Mouse (Mus musculus) hindbrain, embryonic 14.5 days (tissue): Measurements from ENCODE around the gene Lrrc41. TPM values are rescaled to one million over a fixed set of nuclear protein-coding genes. Genes with fewer than 3 reads are reported as not detected.

Experiments
- ATAC-seq: fragments of 200-750 bp; cut with Nextera tagmentation; 2 replicates; pipeline ENCODE4 v1.8.0; 2017; ENCODE audit warnings: moderate number of reproducible peaks, mild to moderate bottlenecking, moderate TSS enrichment, moderate library complexity; ENCODE audit not compliant: low FRiP score
- DNase-seq: peaks from one replicate; pipeline ENCODE4 v3.0.0-alpha.2; 2015; ENCODE audit warnings: low spot score
- H3K27ac ChIP-seq: fragments of 300-500 bp; sonication (generic); 2 replicates; pipeline ENCODE4 v1.5.1; 2014; ENCODE audit warnings: mild to moderate bottlenecking, moderate library complexity
- H3K27me3 ChIP-seq: fragments of 300-500 bp; sonication (generic); 2 replicates; pipeline ENCODE4 v1.6.1; 2014; ENCODE audit warnings: mild to moderate bottlenecking, low read length, mixed read lengths; ENCODE audit not compliant: control insufficient read depth, insufficient read depth
- H3K36me3 ChIP-seq: fragments of 300-500 bp; sonication (generic); replicated peaks from 2 replicates; pipeline ENCODE4 v1.6.1; 2014; ENCODE audit not compliant: control insufficient read depth, insufficient read depth
- H3K4me1 ChIP-seq: fragments of 300-500 bp; sonication (generic); replicated peaks from 2 replicates; pipeline ENCODE4 v1.6.1; 2014; ENCODE audit warnings: antibody characterized with exemption, low read length, mixed read lengths; ENCODE audit not compliant: control insufficient read depth, insufficient read depth
- H3K4me2 ChIP-seq: fragments of 300-500 bp; sonication (generic); replicated peaks from 2 replicates; pipeline ENCODE4 v1.6.1; 2014; ENCODE audit warnings: mild to moderate bottlenecking, moderate library complexity
- H3K4me3 ChIP-seq: fragments of 300-500 bp; sonication (generic); replicated peaks from 2 replicates; pipeline ENCODE4 v1.5.1; 2014; ENCODE audit warnings: mild to moderate bottlenecking, low read length
- H3K9ac ChIP-seq: fragments of 300-500 bp; sonication (generic); 2 replicates; pipeline ENCODE4 v1.6.1; 2014
- H3K9me3 ChIP-seq: fragments of 300-500 bp; sonication (generic); 2 replicates; pipeline ENCODE4 v1.6.1; 2016; ENCODE audit warnings: low read length; ENCODE audit not compliant: control insufficient read depth
- WGBS: fragments of 180-500 bp; shearing (Covaris S2); extraction: QIAGEN DNeasy Blood & Tissue Kit; methylation state at CpG from one replicate; pipeline ENCODE4 v1.1.7; 2014; 5-methylcytosine and 5-hydroxymethylcytosine counted together
- polyA plus RNA-seq: library from polyadenylated mRNA; unstranded; fragments of >200 nt; fragmentation: Nextera tagmentation; extraction: Ambion mirVana; gene quantifications from 2 replicates; pipeline ENCODE4 v1.2.1, GENCODE M21; 2014

The Lrrc41 gene
- polyA plus RNA-seq, 1 experiment from 2014 or later = 75.9 TPM

GRCm38 (mm10) chr4:116075631-116076368 lies 731 bp downstream of the Lrrc41 start:
- peak; percentile 60 for DNase-seq
- Histone ChIP-seq H3K9me3 (no peaks in the 10 kb centered on the region), H3K36me3 (peaks cover 16% of the 10 kb centered on the region), H3K4me3 (peak overlapping the region; percentile 94), H3K9ac (peak overlapping the region; percentile 98), H3K27ac (peak overlapping the region; percentile 93), H3K4me2 (peak overlapping the region; percentile 95), H3K4me1 (peaks cover 32% of the 10 kb centered on the region), H3K27me3 (no peaks in the 10 kb centered on the region)
- under 1% methylated on average over 71 of the region's 77 CpGs for WGBS
- ATAC-seq = peak; percentile 76

DNA sequence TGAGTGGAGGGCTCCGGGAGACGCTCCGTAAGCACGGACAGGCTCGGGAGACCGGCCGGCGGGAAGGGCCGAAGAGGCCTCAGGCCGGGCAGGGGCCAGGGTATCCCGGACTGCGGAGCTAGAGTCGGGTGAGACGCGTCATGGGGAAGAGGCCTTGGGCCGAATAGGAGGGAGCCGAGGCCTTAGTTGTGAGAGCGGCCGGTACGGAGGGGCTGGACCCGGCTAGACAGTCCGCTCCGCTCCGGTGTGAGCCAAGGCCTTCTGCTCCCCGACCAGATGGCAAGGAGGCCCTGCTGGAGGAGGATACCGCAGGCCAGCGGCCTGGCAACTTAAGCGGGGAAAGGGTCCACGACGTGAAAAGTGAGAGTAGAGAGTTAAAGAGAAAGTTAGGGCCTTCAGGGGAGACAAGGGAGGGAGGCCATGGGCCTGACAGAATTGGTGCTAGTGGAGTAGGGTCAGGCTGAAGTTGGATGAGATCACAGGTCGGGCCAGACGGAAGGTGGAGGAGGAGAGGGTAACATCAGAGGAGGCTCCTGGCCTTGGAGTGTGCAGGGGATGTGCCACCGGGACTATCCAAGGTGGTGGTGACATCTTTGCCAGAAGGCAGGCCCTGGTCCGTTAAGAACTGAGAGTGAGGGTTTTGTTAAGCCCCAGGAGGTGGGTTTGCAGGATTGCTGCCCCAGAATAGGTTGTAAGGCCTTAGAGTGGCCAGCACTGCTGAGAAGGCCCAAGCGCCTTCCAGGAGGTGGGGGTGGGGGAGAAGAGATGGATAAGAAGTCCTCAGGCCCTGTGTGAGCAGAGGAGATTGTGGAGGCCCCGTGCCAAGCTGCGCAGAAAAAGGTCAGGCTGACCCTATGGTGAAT lies 1.5 kb downstream of the Lrrc41 start:
- Histone ChIP-seq H3K36me3 (peaks cover 24% of the 10 kb centered on the region), H3K4me1 (peaks cover 32% of the 10 kb centered on the region), H3K27ac (peak overlapping the region; percentile 93), H3K4me3 (peak overlapping the region; percentile 94), H3K27me3 (no peaks in the 10 kb centered on the region), H3K4me2 (peak overlapping the region; percentile 95), H3K9ac (peak overlapping the region; percentile 98), H3K9me3 (no peaks in the 10 kb centered on the region)
- peak; percentile 28 for ATAC-seq
- 3% methylated on average over 37 of the region's 37 CpGs for WGBS
- DNase-seq = peak; percentile 24

DNA sequence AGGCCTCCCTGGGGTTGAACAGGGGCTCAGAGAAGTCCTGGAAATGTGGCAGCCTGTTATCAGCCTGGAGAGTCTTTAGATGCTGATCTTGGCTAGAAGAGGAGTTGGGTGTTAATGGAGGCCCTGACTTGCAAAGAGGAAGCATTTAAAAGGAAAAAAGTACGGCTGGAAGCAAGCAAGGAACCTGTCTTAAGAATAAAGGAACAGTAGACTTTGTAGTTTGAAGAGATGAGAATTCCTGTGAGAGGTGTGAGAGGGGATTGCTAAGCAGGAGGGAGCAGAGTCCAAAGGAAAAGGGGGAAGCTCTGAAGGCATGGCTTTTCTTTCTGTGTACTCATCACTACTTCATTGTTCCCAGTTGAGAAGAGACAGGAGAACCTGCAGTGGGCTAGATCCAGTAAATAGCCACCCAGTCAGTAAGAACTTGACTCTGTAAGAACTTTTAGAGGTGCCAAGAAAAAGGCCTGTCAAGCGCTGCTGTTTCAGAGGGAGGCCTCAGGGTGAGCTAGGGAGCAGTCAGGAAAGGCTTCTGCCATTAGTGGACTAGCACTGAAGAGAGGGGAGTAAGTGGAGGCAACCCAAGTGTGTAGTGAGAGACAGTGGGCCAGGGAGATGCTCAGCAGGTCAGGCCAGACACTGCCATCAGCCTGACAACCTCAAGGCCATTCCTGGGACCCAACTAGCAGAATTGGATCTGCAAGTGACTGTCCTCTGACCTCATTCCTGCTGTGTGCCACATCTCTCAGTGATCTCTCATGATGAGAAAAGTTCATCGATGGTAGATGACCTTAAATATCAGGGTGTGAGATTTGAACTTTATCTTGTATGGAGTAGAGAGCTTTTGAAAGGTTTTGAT lies 2.4 kb downstream of the Lrrc41 start:
- Histone ChIP-seq H3K9me3 (no peaks in the 10 kb centered on the region), H3K27ac (peak overlapping the region; percentile 38; the same call in 1 of the 2 replicates), H3K9ac (peak overlapping the region; percentile 98), H3K4me2 (peak overlapping the region; percentile 95), H3K36me3 (peaks cover 32% of the 10 kb centered on the region), H3K4me3 (peak overlapping the region; percentile 94), H3K4me1 (peaks cover 31% of the 10 kb centered on the region), H3K27me3 (no peaks in the 10 kb centered on the region)
- ATAC-seq = no peak
- whole genome bisulfite sequencing = 61% methylated on average over 3 of the region's 3 CpGs
- no peak for DNase-seq

GRCm38 (mm10) chr4:116088510-116089249 lies 13.6 kb downstream of the Lrrc41 start:
- Histone ChIP-seq H3K36me3 (peaks cover 96% of the 10 kb centered on the region), H3K9me3 (no peaks in the 10 kb centered on the region), H3K27ac (no peak overlapping the region), H3K4me3 (no peak overlapping the region), H3K27me3 (no peaks in the 10 kb centered on the region), H3K9ac (no peak overlapping the region), H3K4me1 (no peaks in the 10 kb centered on the region), H3K4me2 (no peak overlapping the region)
- DNase-seq = no peak
- ATAC-seq = no peak
- 89% methylated on average over 23 of the region's 23 CpGs for WGBS

- H3K4me3 ChIP-seq = no peak overlapping the region
- peaks cover 88% of the 10 kb centered on the region for H3K36me3 ChIP-seq
- H3K9me3 ChIP-seq = no peaks in the 10 kb centered on the region
- no peak overlapping the region for H3K4me2 ChIP-seq
- no peak overlapping the region for H3K9ac ChIP-seq
- H3K27me3 ChIP-seq = no peaks in the 10 kb centered on the region
- ATAC-seq = no peak
- WGBS = 93% methylated on average over 10 of the region's 10 CpGs
- H3K27ac ChIP-seq = no peak overlapping the region
- no peaks in the 10 kb centered on the region for H3K4me1 ChIP-seq
- DNase-seq = no peak
Measured at GRCm38 (mm10) chr4:116096291-116096690, 21.2 kb downstream of the Lrrc41 start.

DNA sequence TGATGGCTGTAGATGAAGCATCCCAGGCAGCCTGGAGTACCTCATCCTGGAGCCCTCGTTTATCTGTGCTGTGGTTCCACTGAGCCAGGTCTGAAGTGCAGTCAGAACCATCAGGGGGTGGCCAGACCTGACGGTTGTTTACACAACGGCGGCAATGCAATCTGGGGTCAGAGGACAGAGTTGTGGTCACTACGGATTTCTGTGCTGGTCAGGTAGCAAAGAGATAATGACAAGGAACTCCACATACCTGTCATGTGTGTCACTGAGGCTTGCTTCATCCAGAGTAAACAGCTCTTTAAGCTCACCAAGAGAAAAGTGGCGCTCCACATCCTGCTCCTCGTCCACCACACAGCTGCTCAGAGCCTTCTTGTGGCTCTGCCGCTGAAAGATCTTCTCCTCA lies 22.1 kb downstream of the Lrrc41 start:
- Histone ChIP-seq H3K4me3 (no peak overlapping the region), H3K27ac (no peak overlapping the region), H3K9ac (no peak overlapping the region), H3K4me2 (no peak overlapping the region), H3K36me3 (peaks cover 79% of the 10 kb centered on the region), H3K27me3 (no peaks in the 10 kb centered on the region), H3K4me1 (no peaks in the 10 kb centered on the region), H3K9me3 (no peaks in the 10 kb centered on the region)
- DNase-seq (no peak), ATAC-seq (no peak)
- 88% methylated on average over 8 of the region's 8 CpGs for WGBS

GRCm38 (mm10) chr4:116100959-116101358 lies 25.9 kb downstream of the Lrrc41 start:
- H3K4me3 ChIP-seq = no peak overlapping the region
- H3K4me2 ChIP-seq = no peak overlapping the region
- H3K36me3 ChIP-seq = peaks cover 41% of the 10 kb centered on the region
- DNase-seq (no peak), ATAC-seq (no peak)
- H3K27ac ChIP-seq = no peak overlapping the region
- no peaks in the 10 kb centered on the region for H3K27me3 ChIP-seq
- no peaks in the 10 kb centered on the region for H3K9me3 ChIP-seq
- 90% methylated on average over 7 of the region's 7 CpGs for WGBS
- H3K9ac ChIP-seq = no peak overlapping the region
- H3K4me1 ChIP-seq = no peaks in the 10 kb centered on the region

DNA sequence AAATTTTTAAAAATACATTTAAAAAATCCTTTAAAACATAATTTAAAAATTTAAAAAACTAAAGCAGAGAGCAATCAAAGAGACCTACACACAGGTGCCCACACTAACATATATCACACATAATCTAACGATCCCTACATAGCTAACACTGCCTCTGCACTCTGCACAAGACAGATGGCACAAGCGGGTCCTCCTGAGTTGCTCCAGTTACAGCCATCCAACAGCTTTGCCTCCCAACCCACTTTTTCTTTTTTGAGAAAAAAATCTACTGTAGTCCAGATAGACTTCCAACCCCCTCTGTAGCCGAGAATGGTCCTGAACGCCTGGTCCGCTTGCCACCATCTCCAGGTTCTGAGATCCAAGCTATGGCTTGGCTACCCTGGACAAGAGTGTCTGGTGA lies 30.2 kb downstream of the Lrrc41 start:
- Histone ChIP-seq H3K9me3 (no peaks in the 10 kb centered on the region), H3K4me2 (no peak overlapping the region), H3K27me3 (no peaks in the 10 kb centered on the region), H3K4me3 (no peak overlapping the region), H3K9ac (no peak overlapping the region), H3K4me1 (no peaks in the 10 kb centered on the region), H3K36me3 (0 out of 2 replicates have a peak, but pooled peaks cover 3% of the 10 kb centered on the region), H3K27ac (no peak overlapping the region)
- ATAC-seq = no peak
- DNase-seq = no peak
- 95% methylated on average over 5 of the region's 5 CpGs for WGBS
